Mouse (Mus musculus) MEL-GATA-1-ER (cell line): ENCODE results near the gene Gm12184.

Experiments used
- DNase-seq: peaks from one replicate; pipeline ENCODE4 v3.0.0-alpha.2; 2012; ENCODE audit warnings: low read depth; ENCODE audit errors: extremely low read depth

Gm12184 gene

DNA sequence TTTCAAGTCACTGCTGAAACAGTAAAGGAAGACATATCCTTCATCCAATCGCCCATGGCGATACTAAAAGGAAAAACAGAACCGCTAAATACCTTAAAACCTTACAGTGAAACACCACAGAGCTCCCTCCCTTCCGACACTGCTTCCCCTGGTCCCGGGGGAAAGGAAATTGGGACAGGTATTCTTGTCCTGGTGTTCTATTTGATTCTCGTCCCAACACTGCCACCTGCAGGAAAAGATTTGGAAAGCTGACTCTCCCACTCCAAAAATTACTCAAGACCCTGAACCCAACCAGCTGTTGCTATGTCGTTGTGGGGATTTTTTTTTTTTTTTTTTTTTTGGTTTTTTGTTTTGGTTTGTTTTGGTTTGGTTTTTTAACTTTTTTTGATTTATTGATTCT lies 51.0 kb downstream of the Gm12184 start:
- peak; percentile 71 for DNase-seq
